Mouse (Mus musculus) adipocyte (in vitro differentiated cells): Measurements from ENCODE around the gene Slc25a33.
A peak's percentile ranks its signal among the peaks of the same experiment; 100 is the strongest.
"Not testable (repeated sequence)": the region's sequence is repeated elsewhere in the genome, so short reads cannot be mapped to it uniquely, and the experiment has no call there.

Experiments used
- DNase-seq: peaks from one replicate; pipeline ENCODE4 v3.0.0-alpha.2; 2016; ENCODE audit warnings: low spot score

The Slc25a33 gene

GRCm38 (mm10) chr4:149758423-149758822 lies 15.7 kb downstream of the Slc25a33 start:
- DNase-seq: peak; percentile 61

DNA sequence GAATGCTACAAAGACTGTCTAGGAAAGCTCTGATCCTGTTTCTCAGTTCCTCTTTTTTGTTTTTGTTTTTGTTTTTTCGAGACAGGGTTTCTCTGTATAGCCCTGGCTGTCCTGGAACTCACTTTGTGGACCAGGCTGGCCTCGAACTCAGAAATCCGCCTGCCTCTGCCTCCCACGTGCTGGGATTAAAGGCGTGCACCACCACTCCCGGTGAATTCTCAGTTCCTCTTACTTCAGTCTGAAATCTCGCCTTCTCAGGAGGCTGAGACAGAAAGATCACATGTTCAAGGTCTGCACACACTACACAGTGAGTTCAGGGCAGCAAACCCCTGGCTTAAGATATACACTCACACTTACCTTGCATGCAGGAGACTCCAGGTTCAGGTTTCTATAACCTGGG lies 17.5 kb downstream of the Slc25a33 start:
- DNase-seq: not testable (repeated sequence)

DNA sequence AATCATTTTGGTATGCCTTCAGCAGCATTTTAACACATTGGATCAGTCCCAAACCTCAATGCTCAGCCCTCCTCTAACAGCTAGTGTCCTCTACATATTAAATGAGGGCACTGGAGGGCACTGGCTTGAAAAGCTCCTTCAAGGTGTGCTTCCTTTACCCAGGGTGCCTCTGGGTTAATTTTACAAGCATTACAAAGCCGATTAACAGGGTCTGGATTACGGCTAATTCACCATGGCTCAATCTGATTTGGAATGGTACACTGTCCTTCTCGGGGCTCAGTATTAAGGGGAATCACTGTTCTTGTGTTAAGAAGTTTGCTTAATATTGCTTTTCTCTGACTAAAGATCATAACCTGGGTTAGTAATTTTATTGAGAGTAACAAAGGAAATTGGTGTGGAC lies 21.2 kb downstream of the Slc25a33 start:
- DNase-seq: no peak

DNA sequence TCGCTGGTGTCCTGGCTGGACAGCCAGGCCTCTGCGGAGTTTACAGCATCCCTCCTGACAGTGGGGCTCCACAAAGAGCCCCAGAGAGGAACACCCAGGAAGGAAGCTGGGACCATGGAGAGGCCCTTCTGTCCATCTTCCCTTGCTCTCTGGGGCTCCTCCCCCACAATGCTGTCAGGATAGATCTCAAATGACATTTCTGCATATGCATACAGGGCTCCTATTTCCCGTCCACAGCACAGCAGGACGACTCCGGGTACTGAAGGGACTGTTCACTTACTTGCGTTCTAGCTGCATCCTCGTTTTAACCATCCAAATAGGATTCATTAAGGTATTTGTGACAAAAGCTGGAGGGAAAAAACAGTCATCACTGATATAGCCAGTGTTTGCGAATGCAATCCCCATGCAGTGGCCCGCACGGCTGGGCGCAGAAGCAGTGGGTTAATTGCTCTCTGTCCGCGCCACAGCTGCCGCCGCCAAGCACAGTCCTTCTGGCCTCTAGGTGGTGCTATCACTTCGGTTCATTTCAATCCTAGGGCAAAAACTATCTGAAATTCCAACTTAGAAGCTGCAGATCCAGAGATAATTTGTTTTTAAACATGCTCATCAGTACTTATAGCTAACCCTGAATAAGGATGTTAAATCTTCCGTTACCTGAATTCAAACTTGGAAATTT lies 21.8 kb downstream of the Slc25a33 start:
- DNase-seq: peak; percentile 66

GRCm38 (mm10) chr4:149750671-149751070 lies 23.4 kb downstream of the Slc25a33 start:
- no peak for DNase-seq

DNA sequence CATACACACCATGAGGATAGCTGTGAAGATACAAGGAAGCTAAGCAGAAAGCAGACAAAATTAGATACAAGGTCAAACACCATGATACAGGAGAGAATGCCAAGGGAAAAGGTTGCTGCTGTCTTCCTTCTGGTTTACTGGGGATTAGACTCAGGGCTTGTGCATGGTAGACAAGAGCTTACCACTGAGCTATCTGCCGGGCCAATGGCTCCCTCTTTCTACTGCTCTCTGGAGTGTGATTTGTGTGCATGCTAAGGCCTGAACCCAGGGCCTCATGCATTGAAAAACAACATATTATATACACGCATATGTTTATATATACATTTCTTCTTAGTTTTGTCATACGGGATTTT lies 24.4 kb downstream of the Slc25a33 start:
- DNase-seq: not testable (repeated sequence)

GRCm38 (mm10) chr4:149749003-149749662 lies 24.9 kb downstream of the Slc25a33 start:
- no peak for DNase-seq

DNA sequence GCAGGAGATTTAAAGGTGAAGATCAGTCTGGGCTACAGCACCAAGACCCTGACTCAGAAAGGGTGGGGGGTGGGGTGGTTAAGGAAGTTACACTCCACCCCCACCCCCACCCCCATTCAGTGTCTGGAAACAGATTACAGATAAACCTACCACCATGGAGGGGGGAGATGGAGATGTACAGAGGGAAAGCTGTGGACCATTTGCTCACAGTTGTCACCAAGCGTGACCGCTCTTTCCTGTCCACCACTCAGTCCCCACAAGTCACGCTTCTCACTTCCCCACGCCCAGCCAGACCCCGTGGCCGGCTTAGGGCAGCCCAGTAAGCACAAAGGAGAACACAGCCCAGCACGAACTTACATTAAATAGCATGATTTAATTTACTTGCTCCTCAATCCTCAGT lies 30.0 kb downstream of the Slc25a33 start:
- no peak for DNase-seq

DNA sequence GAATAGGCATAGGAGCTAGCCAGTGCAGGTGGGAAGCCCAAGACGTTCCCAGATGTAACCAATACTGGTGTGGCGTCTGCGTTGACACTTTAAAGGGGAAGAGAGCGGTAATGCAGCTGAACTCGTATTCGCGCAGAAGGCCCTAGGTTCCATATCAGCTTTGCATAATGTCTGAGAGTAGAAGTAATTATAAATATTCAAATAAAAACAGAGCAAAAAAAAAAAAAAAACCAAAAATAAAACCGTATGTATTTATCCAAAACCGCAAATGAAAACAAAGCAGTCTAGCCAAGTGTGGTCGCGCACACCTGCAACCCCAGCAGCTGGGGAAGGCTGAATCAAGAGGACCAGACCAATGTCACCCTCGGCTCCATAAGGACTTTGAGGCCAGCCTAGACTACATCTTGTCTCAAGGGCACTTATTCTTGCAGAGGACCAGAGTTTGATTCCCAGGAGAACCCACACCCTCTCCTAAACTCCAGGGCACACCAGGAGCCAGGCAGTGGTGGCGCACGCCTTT lies 32.0 kb downstream of the Slc25a33 start:
- no peak for DNase-seq

GRCm38 (mm10) chr4:149740301-149740700 lies 33.8 kb downstream of the Slc25a33 start:
- no peak for DNase-seq

- DNase-seq: no peak
Measured at GRCm38 (mm10) chr4:149739478-149739877, 34.6 kb downstream of the Slc25a33 start.

GRCm38 (mm10) chr4:149737383-149738324 lies 36.4 kb downstream of the Slc25a33 start, which contains the start of gene Tmem201:
Gene Tmem201, minus strand, starts transcription at chr4:149738044.
- peak; percentile 90 for DNase-seq

DNA sequence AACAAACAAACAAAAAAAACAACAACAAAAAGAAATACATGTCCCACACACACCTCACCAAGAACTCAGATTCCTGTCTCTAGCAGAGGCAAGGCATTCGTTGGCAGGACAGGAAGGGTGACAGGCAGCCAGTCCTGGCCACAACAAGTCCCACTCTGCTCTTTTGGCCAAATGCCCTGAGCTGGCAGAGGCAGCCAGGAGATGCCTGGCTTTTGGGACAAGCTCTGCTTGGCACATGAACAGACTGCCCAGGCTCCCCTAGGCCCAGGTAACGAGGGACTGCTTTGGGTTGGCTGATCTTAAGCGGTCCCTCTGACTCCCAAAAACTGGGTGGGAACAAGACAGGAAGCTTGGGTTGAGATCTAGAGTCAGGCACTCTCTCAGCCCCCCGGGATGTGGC lies 37.5 kb downstream of the Slc25a33 start:
- peak; percentile 78 for DNase-seq

GRCm38 (mm10) chr4:149735624-149736250 lies 38.3 kb downstream of the Slc25a33 start:
- no peak for DNase-seq

DNA sequence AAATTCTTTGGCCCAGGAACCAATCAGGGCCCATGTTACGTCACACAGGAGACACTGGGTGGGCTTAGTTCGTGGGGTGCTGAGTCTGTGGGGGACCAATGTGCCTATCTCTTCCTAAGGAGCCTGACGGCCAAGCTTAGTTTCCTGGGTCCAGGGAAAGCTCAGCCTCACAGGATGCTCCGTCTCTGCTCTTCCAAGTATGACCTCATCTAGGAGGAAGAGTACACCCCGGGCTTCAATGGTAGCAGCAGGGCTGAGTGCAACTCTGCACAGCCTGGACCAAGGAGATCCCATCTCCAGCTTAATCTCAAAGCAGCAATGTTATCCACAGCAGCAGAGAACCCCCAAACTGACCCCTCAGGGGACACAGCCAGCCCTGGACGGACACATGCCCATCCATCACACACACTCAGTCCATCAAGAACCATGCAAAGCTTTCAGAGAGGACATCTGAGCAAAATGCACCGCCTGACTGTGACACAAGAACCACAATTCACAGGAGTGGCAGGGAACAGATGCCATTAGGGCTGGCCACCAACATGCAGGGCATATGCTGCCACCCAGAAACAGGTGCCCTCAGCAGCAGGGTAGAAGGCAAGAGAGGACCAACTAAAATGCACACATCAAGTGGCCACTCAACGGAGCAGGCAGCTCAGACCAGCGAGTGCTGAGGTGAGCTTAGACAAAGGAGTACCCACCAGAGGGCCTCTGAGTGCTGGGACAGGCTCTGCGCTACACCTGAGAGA lies 39.2 kb downstream of the Slc25a33 start:
- DNase-seq: no peak

- DNase-seq: no peak
Measured at GRCm38 (mm10) chr4:149734246-149734645, 39.8 kb downstream of the Slc25a33 start.

GRCm38 (mm10) chr4:149733748-149734147 lies 40.3 kb downstream of the Slc25a33 start:
- no peak for DNase-seq

DNA sequence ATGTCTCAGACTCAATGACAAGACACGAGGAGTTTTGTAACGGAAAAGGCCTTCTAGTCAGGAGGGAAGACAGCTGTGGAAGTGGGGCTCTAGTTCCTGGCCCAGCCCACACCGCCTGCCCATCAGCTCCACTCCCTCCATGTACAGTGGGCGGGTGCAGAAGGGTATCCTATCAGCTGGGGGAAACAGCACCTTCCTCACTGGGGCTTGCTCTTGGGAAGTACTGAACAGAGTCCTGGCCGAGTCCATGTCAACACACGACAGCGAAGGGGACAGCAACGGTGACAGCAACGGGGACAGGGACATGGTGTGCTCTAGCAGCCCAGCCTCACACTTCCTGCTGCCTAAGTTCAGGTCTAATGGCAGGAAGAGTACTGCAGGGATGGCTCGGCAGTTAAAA lies 41.3 kb downstream of the Slc25a33 start:
- DNase-seq: no peak

DNA sequence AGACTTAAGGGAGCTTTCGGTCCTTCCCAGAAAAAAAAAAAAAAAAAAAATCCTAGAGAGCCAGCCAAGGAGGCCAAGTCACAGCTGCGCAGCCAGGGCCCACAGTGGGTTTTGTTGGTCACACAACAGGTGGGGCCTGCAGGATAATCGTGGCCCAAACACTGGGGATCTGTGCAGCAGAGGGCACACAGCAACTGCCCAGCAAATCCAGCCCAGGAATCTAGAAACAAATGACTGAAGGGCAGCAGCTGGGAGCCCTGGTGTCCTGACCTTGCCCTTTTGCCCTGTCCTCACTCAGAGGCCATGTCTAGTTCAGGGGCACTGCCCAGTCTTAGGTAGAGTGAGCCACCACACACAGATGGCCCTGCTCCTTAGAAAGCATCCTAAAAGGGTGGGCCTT lies 41.8 kb downstream of the Slc25a33 start:
- no peak for DNase-seq

- no peak for DNase-seq
Measured at GRCm38 (mm10) chr4:149730827-149731226, 43.2 kb downstream of the Slc25a33 start.

- DNase-seq: no peak
Measured at GRCm38 (mm10) chr4:149728810-149729209, 45.3 kb downstream of the Slc25a33 start.
